In genomic region chr1:91755102-91755501, GRCm38 (mm10) we compare ENCODE assay signal across 9 mouse cellular contexts. TPM values are rescaled to one million over a fixed set of nuclear protein-coding genes. Genes with fewer than 3 reads are reported as not detected.
DNase-seq lines count a peak whose midpoint lies in the region; ATAC-seq and TF ChIP-seq lines count a peak whose summit lies in the region.
"Had no signal": no experiment of that assay in that cellular context is flagged by ENCODE, and none has a peak within 500 bp of the region (broad histone marks: within the 10 kb centered on the region; RNA-seq: fewer than 3 reads in every experiment).

No protein-coding gene starts in this region.

- TF ChIP-seq EP300 in lung, postnatal 0 days (IDR thresholded peaks at IDR 0.05): no peak

- intact Hi-C loops in heart, postnatal 10 days (cut with DNase I): loop anchor here (1.0 to 2.0 kb wide), 4 partner anchors 120 to 232 kb away; no protein-coding TSS in a partner anchor

- H3K9ac ChIP-seq in forebrain, embryonic 13.5 days: no peak overlapping the region
- H3K9ac ChIP-seq in lung, postnatal 0 days (replicated peaks; ENCODE audit: low read depth): no peak overlapping the region
- H3K9ac ChIP-seq: limb, embryonic 15.5 days had no signal

- no peak overlapping the region for H3K27ac ChIP-seq in forebrain, embryonic 13.5 days
- no peak overlapping the region for H3K27ac ChIP-seq in lung, postnatal 0 days (ENCODE audit: low read length)
- H3K27ac ChIP-seq: limb, embryonic 15.5 days had no signal

- H3K36me3 ChIP-seq in forebrain, embryonic 13.5 days (ENCODE audit: poor library complexity, severe bottlenecking): no peaks in the 10 kb centered on the region
- no peaks in the 10 kb centered on the region for H3K36me3 ChIP-seq in lung, postnatal 0 days (ENCODE audit: insufficient read depth, low read length)
- H3K36me3 ChIP-seq: limb, embryonic 15.5 days had no signal

- TF ChIP-seq CTCF in lung, postnatal 0 days (IDR thresholded peaks at IDR 0.05): peak; percentile 86

- peak; percentile 76 for DNase-seq in ES-CJ7 (ENCODE audit: low read depth, low spot score)
- DNase-seq in c-Kit-positive CD71-negative TER-119-negative erythroid progenitor cells, embryonic 14.5 days (ENCODE audit: low read depth): peak; percentile 19
- peak; percentile 68 to 77 for DNase-seq in heart, postnatal 10 days
- DNase-seq in large intestine, adult 2 months (ENCODE audit: low read depth, low spot score): peak; percentile 10
- DNase-seq in lung, postnatal 0 days (ENCODE audit: low spot score): peak; percentile 81
- peak; percentile 40 for DNase-seq in retina, postnatal 7 days (ENCODE audit: low read depth, low spot score)
- DNase-seq in urinary bladder, postnatal 36 days (ENCODE audit: low spot score in 2 of 2): peak; percentile 26 to 48

- peaks cover 19% of the 10 kb centered on the region for H3K4me1 ChIP-seq in forebrain, embryonic 13.5 days
- H3K4me1 ChIP-seq in lung, postnatal 0 days (ENCODE audit: insufficient read depth, low read depth, low read length): peaks cover 3% of the 10 kb centered on the region; the same call in 1 of the 2 replicates

- ATAC-seq in forebrain, embryonic 13.5 days: peak; percentile 77
- ATAC-seq in lung, postnatal 0 days: peak; percentile 26; the same call in 1 of the 2 replicates

- WGBS in forebrain, embryonic 13.5 days: under 1% methylated on average over 9 of the region's 9 CpGs
- WGBS in large intestine, adult 2 months: 2% methylated on average over 9 of the region's 9 CpGs
- WGBS in lung, postnatal 0 days: 1% methylated on average over 9 of the region's 9 CpGs

- no peak overlapping the region for H3K4me3 ChIP-seq in forebrain, embryonic 13.5 days
- no peak overlapping the region for H3K4me3 ChIP-seq in lung, postnatal 0 days (ENCODE audit: low read depth, low read length)
- H3K4me3 ChIP-seq: limb, embryonic 15.5 days had no signal

- peaks cover 19% of the 10 kb centered on the region for H3K27me3 ChIP-seq in forebrain, embryonic 13.5 days
- no peaks in the 10 kb centered on the region for H3K27me3 ChIP-seq in lung, postnatal 0 days (replicated peaks; ENCODE audit: insufficient read depth, low read length)

- H3K4me2 ChIP-seq in forebrain, embryonic 13.5 days: peak overlapping the region; percentile 48
- no peak overlapping the region for H3K4me2 ChIP-seq in lung, postnatal 0 days (replicated peaks; ENCODE audit: low read depth, low read length)
- H3K4me2 ChIP-seq: limb, embryonic 15.5 days had no signal

- H3K9me3 ChIP-seq in forebrain, embryonic 13.5 days (replicated peaks): no peaks in the 10 kb centered on the region
- H3K9me3 ChIP-seq in lung, postnatal 0 days (ENCODE audit: low read length): no peaks in the 10 kb centered on the region
- H3K9me3 ChIP-seq: limb, embryonic 15.5 days had no signal

RNA-seq across cellular contexts. Expression of gene Twist2, which starts 46.2 kb away (rescaled TPM):
- 0.31 and 0.39 TPM in 2 replicates for polyA plus RNA-seq in forebrain, embryonic 13.5 days (2015; fragmentation: Nextera tagmentation; extraction: Ambion mirVana)
- 1 to 10 TPM; 3.7 to 5.5 TPM for total RNA-seq in heart, postnatal 10 days (2021)
- 1.5 TPM in 2 replicates for polyA plus RNA-seq in large intestine, adult 2 months (2012; rRNA removed)
- 3.6 and 4.1 TPM in 2 replicates for polyA plus RNA-seq in lung, postnatal 0 days (2015; fragmentation: Nextera tagmentation; extraction: Ambion mirVana)

Comparison
In these comparisons a context has a peak if more than half of its experiments do, and no peak if none do; other contexts are left out.
1. DNase-seq: peak in every context shown above with its lines; median percentile 81 in lung, postnatal 0 days; 76 in ES-CJ7; 72 in heart, postnatal 10 days; 40 in retina, postnatal 7 days; 37 in urinary bladder, postnatal 36 days; 19 in c-Kit-positive CD71-negative TER-119-negative erythroid progenitor cells, embryonic 14.5 days; 10 in large intestine, adult 2 months.